13 mouse cellular contexts compared by ENCODE assay signal in the genomic region with DNA sequence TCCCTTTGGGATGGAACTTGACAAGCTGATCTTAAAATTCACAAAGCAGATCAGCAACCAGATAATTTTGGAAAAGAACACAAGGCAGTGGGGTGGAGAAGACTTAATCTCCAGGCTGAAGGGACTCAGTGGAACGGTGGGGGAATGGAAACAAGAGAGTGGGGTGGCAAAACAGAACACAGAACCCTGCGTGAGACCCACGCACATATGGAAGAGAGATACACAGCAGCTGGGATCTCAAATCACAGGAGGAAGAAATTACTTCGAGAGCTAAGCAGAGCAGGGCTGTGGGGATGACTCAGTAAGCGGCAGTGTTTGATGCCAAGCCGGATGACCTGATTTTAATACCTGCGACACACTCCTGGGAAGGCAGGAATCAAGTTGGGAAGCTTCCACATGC.
A peak's percentile ranks its signal among the peaks of the same experiment; 100 is the strongest.
DNase-seq lines count a peak whose midpoint lies in the region; ATAC-seq and TF ChIP-seq lines count a peak whose summit lies in the region.
"Had no signal": no experiment of that assay in that cellular context is flagged by ENCODE, and none has a peak within 500 bp of the region (broad histone marks: within the 10 kb centered on the region; RNA-seq: fewer than 3 reads in every experiment).

No protein-coding gene starts in this region.

- TF ChIP-seq POLR2A in thymus, adult 2 months (IDR thresholded peaks at IDR 0.05; ENCODE audit: control insufficient read depth, extremely low read depth, insufficient read depth, low read length, poor library complexity) = no peak

- ATAC-seq in intestine, embryonic 14.5 days (replicated peaks; ENCODE audit: low FRiP score, low TSS enrichment, low read depth) = no peak
- ATAC-seq in intestine, postnatal 0 days = no peak
- peak; percentile 93 for ATAC-seq in frontal cortex, adult (ENCODE audit: low TSS enrichment)

- H3K36me3 ChIP-seq in intestine, embryonic 14.5 days (ENCODE audit: control insufficient read depth, insufficient read depth, low read length) = no peaks in the 10 kb centered on the region
- H3K36me3 ChIP-seq in intestine, postnatal 0 days (ENCODE audit: control insufficient read depth, insufficient read depth) = no peaks in the 10 kb centered on the region
- no peaks in the 10 kb centered on the region for H3K36me3 ChIP-seq in embryonic facial prominence, embryonic 10.5 days (replicated peaks)
- H3K36me3 ChIP-seq in thymus, adult 2 months (ENCODE audit: control insufficient read depth, insufficient read depth, low read length) = no peaks in the 10 kb centered on the region
- H3K36me3 ChIP-seq: heart, embryonic 12.5 days; hindbrain, embryonic 12.5 days had no signal

- intact Hi-C loops in left cerebral cortex, adult 2 months (cut with DNase I) = loop anchor here (1.0 to 2.0 kb wide), 4 partner anchors 78 to 358 kb away; partner anchors contain the start of gene Chrd

- H3K4me2 ChIP-seq in intestine, embryonic 14.5 days (ENCODE audit: low read length) = no peak overlapping the region
- no peak overlapping the region for H3K4me2 ChIP-seq in intestine, postnatal 0 days (replicated peaks; ENCODE audit: low read depth)
- H3K4me2 ChIP-seq: heart, embryonic 12.5 days; hindbrain, embryonic 12.5 days had no signal

- no peaks in the 10 kb centered on the region for H3K27me3 ChIP-seq in intestine, embryonic 14.5 days (replicated peaks; ENCODE audit: control insufficient read depth, insufficient read depth, low read length)
- no peaks in the 10 kb centered on the region for H3K27me3 ChIP-seq in intestine, postnatal 0 days (replicated peaks; ENCODE audit: control insufficient read depth, insufficient read depth, low read length)
- H3K27me3 ChIP-seq in embryonic facial prominence, embryonic 10.5 days (replicated peaks; ENCODE audit: low read depth, poor library complexity, severe bottlenecking) = no peaks in the 10 kb centered on the region
- H3K27me3 ChIP-seq in thymus, adult 2 months (ENCODE audit: control insufficient read depth, insufficient read depth, low read length) = no peaks in the 10 kb centered on the region
- H3K27me3 ChIP-seq: heart, embryonic 12.5 days; hindbrain, embryonic 12.5 days had no signal

- H3K4me1 ChIP-seq in intestine, embryonic 14.5 days (replicated peaks; ENCODE audit: control insufficient read depth, insufficient read depth, low read length) = no peaks in the 10 kb centered on the region
- no peaks in the 10 kb centered on the region for H3K4me1 ChIP-seq in intestine, postnatal 0 days (replicated peaks; ENCODE audit: control insufficient read depth, insufficient read depth, low read length)
- H3K4me1 ChIP-seq in embryonic facial prominence, embryonic 10.5 days = peaks cover 6% of the 10 kb centered on the region
- H3K4me1 ChIP-seq in thymus, adult 2 months (replicated peaks; ENCODE audit: control insufficient read depth, insufficient read depth, low read length) = no peaks in the 10 kb centered on the region
- H3K4me1 ChIP-seq: hindbrain, embryonic 12.5 days had no signal

- peak; percentile 32 for DNase-seq in intestine, embryonic 14.5 days (ENCODE audit: low spot score)
- peak; percentile 32 for DNase-seq in cerebellum, adult 11 months
- peak; percentile 49 to 68 for DNase-seq in left cerebral cortex, adult 2 months (ENCODE audit: extremely low spot score in 1 of 2, low spot score in 2 of 2)
- DNase-seq in embryonic facial prominence, embryonic 10.5 days (ENCODE audit: low spot score) = no peak
- DNase-seq in thymus, adult 2 months = no peak
- DNase-seq in ovary, adult 18-20 months (ENCODE audit: low spot score) = no peak
- DNase-seq: adrenal gland, postnatal 36 days; gastrocnemius, adult 2 months; spleen, adult 18-20 months had no signal

- no peak overlapping the region for H3K27ac ChIP-seq in intestine, embryonic 14.5 days (ENCODE audit: low read depth)
- H3K27ac ChIP-seq in intestine, postnatal 0 days (ENCODE audit: low read depth, low read length) = no peak overlapping the region
- H3K27ac ChIP-seq in left cerebral cortex, adult 2 months = peak overlapping the region; percentile 71
- H3K27ac ChIP-seq in embryonic facial prominence, embryonic 10.5 days (replicated peaks) = no peak overlapping the region
- H3K27ac ChIP-seq in thymus, adult 2 months (ENCODE audit: control insufficient read depth, insufficient read depth, low read length) = no peak overlapping the region
- H3K27ac ChIP-seq: gastrocnemius, adult 2 months; hindbrain, embryonic 12.5 days had no signal

- TF ChIP-seq CTCF in intestine, postnatal 0 days (IDR thresholded peaks at IDR 0.05; ENCODE audit: low read depth) = no peak
- no peak for TF ChIP-seq CTCF in left cerebral cortex, adult 2 months (IDR thresholded peaks at IDR 0.05)
- no peak for TF ChIP-seq CTCF in thymus, adult 2 months (IDR thresholded peaks at IDR 0.05; ENCODE audit: borderline replicate concordance, control insufficient read depth, extremely low read depth, insufficient read depth, low read length, poor library complexity)

- 73% methylated on average over 7 of the region's 7 CpGs for WGBS in intestine, embryonic 14.5 days
- 75% methylated on average over 7 of the region's 7 CpGs for WGBS in intestine, postnatal 0 days
- 66% methylated on average over 7 of the region's 7 CpGs for WGBS in embryonic facial prominence, embryonic 10.5 days
- 80% methylated on average over 7 of the region's 7 CpGs for WGBS in thymus, adult 2 months

- H3K9me3 ChIP-seq in intestine, embryonic 14.5 days (ENCODE audit: control insufficient read depth, low read length) = no peaks in the 10 kb centered on the region
- H3K9me3 ChIP-seq in intestine, postnatal 0 days (ENCODE audit: control insufficient read depth) = no peaks in the 10 kb centered on the region
- no peaks in the 10 kb centered on the region for H3K9me3 ChIP-seq in embryonic facial prominence, embryonic 10.5 days
- H3K9me3 ChIP-seq: heart, embryonic 12.5 days; hindbrain, embryonic 12.5 days had no signal

- no peak overlapping the region for H3K4me3 ChIP-seq in intestine, embryonic 14.5 days (ENCODE audit: low read depth, low read length)
- no peak overlapping the region for H3K4me3 ChIP-seq in intestine, postnatal 0 days (ENCODE audit: low read depth, low read length)
- H3K4me3 ChIP-seq in left cerebral cortex, adult 2 months = no peak overlapping the region
- H3K4me3 ChIP-seq in embryonic facial prominence, embryonic 10.5 days = no peak overlapping the region
- H3K4me3 ChIP-seq in thymus, adult 2 months (ENCODE audit: control insufficient read depth, insufficient read depth, low read length) = no peak overlapping the region
- H3K4me3 ChIP-seq: gastrocnemius, adult 2 months; heart, embryonic 12.5 days; hindbrain, embryonic 12.5 days had no signal

- H3K9ac ChIP-seq in intestine, embryonic 14.5 days (ENCODE audit: low read length) = no peak overlapping the region
- H3K9ac ChIP-seq in intestine, postnatal 0 days (ENCODE audit: low read depth, low read length) = no peak overlapping the region
- H3K9ac ChIP-seq: heart, embryonic 12.5 days; hindbrain, embryonic 12.5 days had no signal

Comparison
In these comparisons a context has a peak if more than half of its experiments do, and no peak if none do; other contexts are left out.
1. DNase-seq: peak in intestine, embryonic 14.5 days (single experiment), cerebellum, adult 11 months (single experiment) and left cerebral cortex, adult 2 months (2 of 2); none in embryonic facial prominence, embryonic 10.5 days (single experiment), thymus, adult 2 months (single experiment) and ovary, adult 18-20 months (single experiment).